Mouse (Mus musculus) kidney, postnatal 10 days (tissue): ENCODE measurements at regions not wholly inside any gene's neighbourhood (a gene's known extent, or its start where the extent isn't known, plus 50 kb on each side); places are given as distances from the start of the nearest gene placed in this dataset.
"Not testable (repeated sequence)": the region's sequence is repeated elsewhere in the genome, so short reads cannot be mapped to it uniquely, and the experiment has no call there.

ENCODE experiments used
- DNase-seq: peaks from one replicate; pipeline ENCODE4 v3.0.0; 2021; ENCODE audit warnings: mixed read lengths

DNA sequence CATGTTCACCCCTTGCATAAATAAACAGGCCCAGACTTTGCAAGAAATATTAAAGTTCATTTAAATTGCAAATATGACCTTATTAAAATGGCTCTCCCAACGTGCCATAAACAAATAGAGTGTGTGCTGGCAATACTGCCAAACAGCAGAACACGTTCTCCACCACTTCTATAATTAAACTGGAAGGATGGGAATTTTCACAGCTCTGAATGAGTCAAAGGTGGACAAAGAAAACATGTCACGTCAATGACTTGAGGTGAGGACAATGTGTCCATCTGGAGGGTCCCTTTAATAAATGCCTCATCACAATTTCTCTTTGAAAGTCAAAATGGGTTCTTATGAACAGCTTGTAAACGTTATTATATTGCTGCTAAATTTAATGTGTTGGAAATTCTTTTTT is 114.8 kb downstream of the Galc start:
- DNase-seq: no peak

DNA sequence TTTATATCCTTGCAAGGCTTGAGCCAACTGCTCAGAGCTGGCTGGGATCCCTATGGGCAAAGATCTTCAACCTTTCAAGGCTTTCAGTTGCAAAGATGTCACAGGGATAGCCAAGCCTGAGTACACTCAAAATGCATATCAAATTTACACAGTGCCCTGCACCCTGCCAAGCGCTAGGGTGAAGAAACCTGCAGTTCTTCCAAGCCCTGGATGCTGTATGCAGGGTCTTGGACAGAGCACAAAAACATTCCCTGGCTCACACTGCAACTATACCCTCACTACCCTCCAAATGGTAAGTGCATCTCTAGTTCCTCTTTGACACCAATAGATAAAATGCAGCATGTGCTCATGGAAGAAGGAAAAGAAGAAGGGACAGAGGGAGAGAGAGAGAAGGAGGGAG is 116.1 kb downstream of the Galc start:
- DNase-seq: no peak

- DNase-seq: not testable (repeated sequence)
Observed at GRCm38 (mm10) chr12:98139906-98140305, 119.4 kb downstream of the Galc start.

GRCm38 (mm10) chr12:98131276-98131675 is 128.0 kb downstream of the Galc start:
- DNase-seq: no peak

DNA sequence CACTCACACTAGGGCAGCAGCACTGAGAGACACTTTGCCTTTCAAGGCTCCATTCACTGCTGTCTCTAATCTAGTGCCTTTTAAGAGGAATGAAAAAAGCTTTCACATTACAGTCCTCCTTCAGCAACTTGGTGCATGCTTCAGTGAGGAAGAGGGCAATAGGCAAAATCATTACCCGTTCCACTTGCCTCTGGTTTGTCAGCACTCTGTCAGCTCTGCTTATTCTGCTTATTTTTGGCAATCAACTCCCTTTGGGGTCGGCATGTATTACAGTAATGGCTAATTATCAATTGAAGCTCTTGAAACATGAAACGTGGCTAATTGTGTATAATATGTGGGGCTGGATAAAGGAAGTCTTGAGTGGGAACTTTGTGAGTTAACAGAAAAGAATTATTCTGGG is 135.7 kb downstream of the Galc start:
- no peak for DNase-seq

GRCm38 (mm10) chr12:98108039-98108438 is 151.2 kb downstream of the Galc start:
- no peak for DNase-seq

- no peak for DNase-seq
Observed at GRCm38 (mm10) chr12:98106789-98107684, 152.2 kb downstream of the Galc start.

DNA sequence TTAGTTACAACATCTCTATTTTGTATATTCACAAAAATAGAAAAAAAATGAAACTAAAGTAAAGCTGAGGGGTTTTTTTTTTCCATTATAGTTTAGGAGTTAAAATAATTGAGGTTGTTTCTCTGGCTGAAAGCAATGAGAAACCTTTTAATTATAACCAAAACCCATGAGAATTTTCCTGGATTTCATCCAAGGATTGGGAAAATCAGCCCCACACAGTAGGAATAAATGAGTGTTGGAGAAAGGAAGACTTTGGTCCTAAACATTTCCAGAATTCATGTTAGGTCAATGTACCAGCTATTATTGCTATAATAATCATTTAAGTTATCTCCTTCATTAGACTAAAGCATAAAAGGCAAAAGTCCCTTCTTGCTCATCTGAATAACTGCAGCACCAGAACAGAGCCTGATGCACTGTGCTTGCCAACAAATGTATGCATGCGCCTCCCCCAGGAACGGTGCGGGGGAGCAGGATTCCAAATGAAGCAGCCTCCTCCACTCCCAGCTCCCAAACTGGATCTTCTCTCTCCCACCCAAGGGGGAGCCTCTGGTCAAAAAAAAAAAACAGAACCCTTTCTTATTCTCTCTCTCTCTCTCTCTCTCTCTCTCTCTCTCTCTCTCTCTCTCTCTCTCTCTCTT is 153.0 kb downstream of the Galc start:
- peak; percentile 31 for DNase-seq

DNA sequence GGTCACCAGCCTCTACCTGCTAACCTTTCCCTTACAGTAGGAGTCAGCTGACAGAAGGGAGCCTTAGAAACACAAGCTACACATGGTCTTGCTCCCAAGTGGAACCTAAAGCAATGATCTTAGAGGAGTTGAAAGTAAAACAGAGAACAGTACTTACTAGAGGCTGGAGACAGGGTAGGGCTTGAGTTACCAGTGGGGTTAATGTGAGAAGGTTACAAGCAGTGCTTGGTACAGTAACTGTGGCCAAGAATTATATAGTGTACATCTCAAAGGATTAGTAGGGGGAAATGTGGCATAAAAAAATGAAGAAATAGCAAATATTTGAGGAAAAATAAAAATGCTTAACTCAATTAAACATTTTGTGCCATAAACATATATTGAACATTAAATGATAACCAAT is 153.5 kb downstream of the Galc start:
- no peak for DNase-seq

GRCm38 (mm10) chr12:98090171-98090570 is 169.1 kb downstream of the Galc start:
- DNase-seq: no peak

- DNase-seq: no peak
Observed at GRCm38 (mm10) chr12:98078351-98078750, 180.9 kb downstream of the Galc start.

DNA sequence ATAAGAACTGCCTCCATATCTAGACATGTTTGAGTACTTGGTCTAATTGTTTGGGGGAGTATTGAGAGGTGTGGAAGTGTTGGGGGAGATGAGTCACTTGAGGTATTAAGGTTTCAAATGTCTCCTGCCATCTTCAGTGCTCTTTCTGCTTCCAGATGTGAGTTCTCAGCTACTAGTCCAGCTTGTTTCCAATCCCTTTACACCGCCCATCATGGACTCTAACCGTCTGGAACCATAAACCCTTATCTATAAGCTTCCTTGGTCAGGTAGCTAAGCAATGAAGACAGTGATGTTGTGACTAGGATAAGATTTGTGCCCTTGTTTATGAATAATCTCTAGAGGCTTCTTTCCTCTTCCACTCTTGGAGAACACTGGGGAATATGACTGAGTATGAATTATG is 183.7 kb downstream of the Galc start:
- no peak for DNase-seq

GRCm38 (mm10) chr12:98069110-98069509 is 190.1 kb downstream of the Galc start:
- no peak for DNase-seq

- no peak for DNase-seq
Observed at GRCm38 (mm10) chr12:98059419-98060180, 199.7 kb downstream of the Galc start.

DNA sequence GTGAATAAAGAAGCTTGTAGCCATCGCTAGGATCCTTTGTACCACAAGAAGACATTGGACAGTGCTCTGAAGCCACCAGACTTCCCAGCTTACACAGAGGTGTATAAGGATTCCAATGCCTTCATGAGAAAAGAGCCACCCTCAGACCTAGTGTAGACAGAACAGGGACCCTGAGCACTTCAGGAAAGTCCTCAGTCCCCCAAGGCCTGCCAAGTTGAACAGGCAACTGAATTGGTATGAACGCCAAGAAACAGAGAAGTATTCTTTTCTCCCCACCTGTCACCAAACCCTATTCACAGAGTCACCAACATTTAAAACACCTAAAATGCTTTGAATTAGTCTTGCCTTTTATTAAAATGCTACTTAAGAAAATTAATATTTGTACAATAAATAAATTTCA is 200.3 kb downstream of the Galc start:
- no peak for DNase-seq

DNA sequence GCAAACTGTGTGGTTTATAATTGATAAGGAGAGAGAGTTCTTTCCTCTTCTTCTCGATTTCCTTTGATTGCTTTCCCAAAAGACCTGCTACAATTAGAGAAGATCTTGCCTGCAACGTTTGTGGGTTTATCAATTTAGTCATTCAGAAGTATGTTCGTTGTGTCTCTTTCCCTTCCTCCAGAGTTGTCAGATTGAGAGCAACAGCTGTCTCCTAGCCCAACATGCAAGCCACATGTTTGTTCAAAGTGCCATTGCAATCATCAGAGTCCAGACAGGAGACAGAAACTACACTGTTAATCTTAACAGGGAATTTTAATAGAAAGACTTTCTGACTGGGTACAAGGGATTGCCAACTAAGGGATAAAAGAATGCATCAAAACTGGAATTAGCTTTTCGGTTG is 208.3 kb downstream of the Galc start:
- no peak for DNase-seq

GRCm38 (mm10) chr12:98050500-98050899 is 208.8 kb downstream of the Galc start:
- peak; percentile 56 for DNase-seq

DNA sequence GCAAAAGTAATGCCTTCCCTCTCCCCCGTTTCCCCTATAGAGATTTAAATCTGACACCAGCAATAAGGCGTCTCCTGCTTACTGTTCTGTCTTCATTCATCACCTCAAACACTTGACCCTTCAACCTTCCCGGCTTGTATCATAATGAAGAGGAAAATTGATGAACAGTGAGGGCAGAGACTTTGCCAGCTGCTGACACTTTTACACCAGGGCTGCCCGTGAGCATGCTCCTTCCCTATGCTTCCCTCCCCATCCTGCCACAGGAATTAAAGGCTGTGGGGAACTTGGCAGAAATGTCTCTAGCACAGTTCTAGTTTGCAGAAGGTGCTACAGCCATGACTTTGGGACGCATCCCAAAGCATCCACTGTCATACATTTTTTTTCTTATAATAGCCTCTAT is 209.2 kb downstream of the Galc start:
- DNase-seq: peak; percentile 16

- no peak for DNase-seq
Observed at GRCm38 (mm10) chr12:98047765-98048164, 211.5 kb downstream of the Galc start.

- DNase-seq: no peak
Observed at GRCm38 (mm10) chr12:98046459-98047440, 212.5 kb downstream of the Galc start.

- DNase-seq: no peak
Observed at GRCm38 (mm10) chr12:98045784-98046458, 213.3 kb downstream of the Galc start.

- DNase-seq: no peak
Observed at GRCm38 (mm10) chr12:98043436-98043835, 215.8 kb downstream of the Galc start.
